Mouse (Mus musculus): ENCODE measurements around the gene Vpreb3.

GRCm38 (mm10) chr10:75996315-75996714 lies 53.5 kb downstream of the Vpreb3 start:
- no peak for TF ChIP-seq CTCF (conservative IDR thresholded peaks at IDR 0.05; ENCODE audit: low read length)
- TF ChIP-seq POU5F1 (IDR thresholded peaks at IDR 0.05; ENCODE audit: borderline replicate concordance, low read length) = no peak
- no peak for TF ChIP-seq NANOG (IDR thresholded peaks at IDR 0.05; ENCODE audit: borderline replicate concordance, low read length)
